Mouse (Mus musculus): ENCODE measurements at regions not wholly inside any gene's neighbourhood (a gene's known extent, or its start where the extent isn't known, plus 50 kb on each side); places are given as distances from the start of the nearest gene placed in this dataset.

DNA sequence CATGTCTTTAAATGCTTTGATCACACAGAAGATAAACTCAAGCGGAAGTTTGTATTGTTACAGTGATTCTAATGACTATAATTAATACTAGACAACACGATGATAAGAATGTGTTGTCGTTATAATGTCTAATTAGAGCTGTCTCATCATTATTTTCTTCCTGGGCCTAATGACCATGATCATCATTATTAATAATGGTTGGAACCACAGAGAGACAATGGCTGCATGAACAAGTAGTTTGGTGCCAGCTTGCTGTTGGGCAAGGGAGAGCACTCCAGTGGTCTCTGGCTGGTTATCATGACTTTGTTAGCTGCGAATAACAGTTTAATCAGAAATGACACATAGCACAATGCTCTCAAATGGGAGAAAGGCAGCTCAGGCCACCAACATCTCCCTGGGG is 296.4 kb downstream of the Pdcd6ip start:
- no peak for TF ChIP-seq CTCF (IDR thresholded peaks at IDR 0.05; ENCODE audit: borderline replicate concordance, extremely low read depth, insufficient read depth, insufficient read length)
- no peak for TF ChIP-seq POLR2A (IDR thresholded peaks at IDR 0.05; ENCODE audit: borderline replicate concordance, extremely low read depth, insufficient read depth, insufficient read length, poor library complexity, severe bottlenecking)
